Mouse (Mus musculus) cerebellum, postnatal 4 days (tissue): Measurements from ENCODE around the gene Nkx2-9.

Experiments used
- DNase-seq, 2 experiments: peaks; one replicate each; pipeline ENCODE4 v3.0.0; 2022; ENCODE audit warnings: low spot score in 2 of 2, mixed read lengths in 1 of 2

Gene Nkx2-9

DNA sequence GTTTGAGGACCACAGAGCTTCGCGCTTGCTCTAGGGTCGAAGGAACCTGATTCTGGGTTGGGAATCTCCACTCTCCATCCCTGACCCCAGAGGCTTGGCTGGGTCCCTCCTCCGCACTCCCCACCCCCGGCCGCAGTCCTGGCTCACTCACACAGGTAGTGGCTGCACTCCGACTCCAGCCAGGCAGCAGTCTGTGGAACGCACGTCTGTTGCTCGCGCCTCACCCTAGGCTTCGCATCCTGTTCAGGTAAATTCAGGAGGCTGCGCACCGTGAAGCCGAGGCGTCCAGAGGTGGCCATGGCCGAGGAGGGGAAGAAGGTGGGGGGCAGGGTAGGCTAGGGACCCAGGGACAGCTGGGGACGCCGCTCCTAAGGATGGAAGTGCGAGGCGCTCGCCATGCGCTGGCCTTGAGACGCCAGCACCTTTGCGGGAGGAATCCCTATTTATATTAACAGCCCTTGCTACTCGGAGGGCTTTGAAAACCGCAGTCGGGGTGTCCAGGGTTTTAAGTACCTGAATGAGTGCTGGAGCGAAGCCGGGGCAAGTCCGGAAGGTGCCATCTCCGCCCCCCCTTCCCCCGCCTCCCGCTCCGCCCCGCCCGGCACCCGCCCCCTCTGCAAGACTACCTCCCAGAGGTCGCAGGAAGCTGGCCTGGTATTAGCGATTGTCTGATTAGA lies at the start of gene Nkx2-9:
TSS of gene Nkx2-9 (minus strand) at position 524 of the 677 bp plus-strand sequence.
- no peak for DNase-seq

DNA sequence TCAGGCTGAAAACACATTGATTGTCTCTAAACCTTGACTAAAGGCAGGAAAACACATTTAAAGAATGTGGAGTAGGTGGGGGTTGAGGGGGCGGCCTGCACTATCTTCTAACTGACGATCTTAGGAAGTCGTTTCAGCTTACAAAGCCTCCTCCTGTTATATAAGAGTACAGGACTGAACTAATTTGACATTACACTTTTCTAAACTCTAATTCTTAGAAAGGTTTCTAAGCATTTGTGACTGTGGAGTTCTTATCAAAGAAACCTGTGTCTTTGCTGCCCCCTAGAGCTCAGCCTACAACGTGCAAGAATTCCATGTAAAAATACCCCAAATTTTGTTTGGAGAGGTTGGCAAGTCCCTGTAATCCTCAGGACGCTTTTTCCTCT lies 24.1 kb upstream of the Nkx2-9 start:
- DNase-seq, result peak in 1 of 2 experiments; percentile 52

- peak in 1 of 2 experiments; percentile 53 for DNase-seq
These were observed 23.6 kb upstream of the Nkx2-9 start for GRCm38 (mm10) chr12:56636534-56637180.

GRCm38 (mm10) chr12:56616088-56616487 lies 3.0 kb upstream of the Nkx2-9 start:
- DNase-seq, result no peak

GRCm38 (mm10) chr12:56615391-56615790 lies 2.3 kb upstream of the Nkx2-9 start:
- no peak for DNase-seq

GRCm38 (mm10) chr12:56614513-56614912 lies 1.4 kb upstream of the Nkx2-9 start:
- DNase-seq, result no peak

DNA sequence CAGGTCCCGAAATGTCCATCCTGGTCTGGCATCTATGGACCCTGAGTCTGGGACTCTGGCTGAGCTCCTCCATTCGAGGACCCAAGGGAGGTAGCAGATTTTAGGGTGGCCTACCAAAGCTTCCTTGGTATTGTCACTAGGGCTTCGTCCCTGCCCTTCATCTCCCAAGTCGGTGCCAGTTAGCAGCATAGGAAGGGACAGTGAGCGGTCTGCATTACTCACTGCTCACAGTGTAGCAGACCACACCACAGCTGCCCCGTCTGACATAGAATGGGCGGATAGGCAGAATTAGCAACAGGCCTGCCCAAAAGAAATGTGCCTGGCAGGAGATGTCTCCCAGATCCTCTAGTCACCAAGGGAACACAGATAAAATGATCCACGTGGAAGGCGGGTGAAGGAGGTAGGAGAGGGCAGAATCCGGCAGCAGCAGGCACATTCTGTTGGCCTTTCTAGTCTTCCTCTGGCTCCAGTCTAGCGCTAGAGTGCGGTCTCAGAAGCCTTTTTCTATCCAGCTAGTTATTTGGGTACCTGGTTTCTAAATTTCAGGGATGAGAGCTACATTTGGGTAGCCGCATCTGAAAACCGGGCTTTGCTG lies 929 bp upstream of the Nkx2-9 start:
- no peak for DNase-seq

DNA sequence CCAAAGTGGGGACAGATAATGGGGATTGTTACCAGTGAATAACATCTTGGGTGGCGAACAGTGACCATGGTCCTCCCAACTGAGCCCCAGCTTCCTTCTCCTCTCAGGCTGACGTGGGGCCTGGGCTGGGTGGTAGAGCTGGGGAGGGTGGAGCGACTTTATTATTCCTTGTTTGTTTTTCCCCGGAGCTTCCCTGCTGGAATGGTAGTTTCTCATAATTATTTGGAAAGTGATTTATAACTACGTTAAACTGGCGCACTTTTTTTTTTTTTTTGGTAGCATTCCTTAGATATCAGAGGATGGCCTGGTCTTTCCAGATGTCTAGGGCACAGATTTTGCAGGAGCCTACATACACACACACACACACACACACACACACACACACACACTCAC lies 350 bp upstream of the Nkx2-9 start:
- DNase-seq, result no peak

DNA sequence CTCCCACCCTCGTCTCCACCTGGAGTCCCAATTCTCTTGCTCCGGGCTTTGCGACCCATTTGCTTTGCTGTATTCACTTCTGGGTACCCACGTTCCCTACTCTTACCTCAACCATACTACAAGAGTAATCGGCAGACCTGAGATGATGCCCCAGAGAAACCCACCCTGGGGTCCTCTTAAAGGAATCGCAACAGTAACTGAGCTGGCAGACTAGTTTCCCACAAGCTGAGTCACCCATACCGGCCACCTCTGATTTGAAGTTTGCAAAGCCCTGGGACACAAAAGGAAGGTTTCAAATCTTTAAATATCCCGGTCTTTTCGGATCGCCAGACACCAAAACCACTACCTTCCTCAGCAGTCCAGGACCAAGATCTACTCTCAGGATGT lies 742 bp downstream of the Nkx2-9 start:
- DNase-seq, result no peak

DNA sequence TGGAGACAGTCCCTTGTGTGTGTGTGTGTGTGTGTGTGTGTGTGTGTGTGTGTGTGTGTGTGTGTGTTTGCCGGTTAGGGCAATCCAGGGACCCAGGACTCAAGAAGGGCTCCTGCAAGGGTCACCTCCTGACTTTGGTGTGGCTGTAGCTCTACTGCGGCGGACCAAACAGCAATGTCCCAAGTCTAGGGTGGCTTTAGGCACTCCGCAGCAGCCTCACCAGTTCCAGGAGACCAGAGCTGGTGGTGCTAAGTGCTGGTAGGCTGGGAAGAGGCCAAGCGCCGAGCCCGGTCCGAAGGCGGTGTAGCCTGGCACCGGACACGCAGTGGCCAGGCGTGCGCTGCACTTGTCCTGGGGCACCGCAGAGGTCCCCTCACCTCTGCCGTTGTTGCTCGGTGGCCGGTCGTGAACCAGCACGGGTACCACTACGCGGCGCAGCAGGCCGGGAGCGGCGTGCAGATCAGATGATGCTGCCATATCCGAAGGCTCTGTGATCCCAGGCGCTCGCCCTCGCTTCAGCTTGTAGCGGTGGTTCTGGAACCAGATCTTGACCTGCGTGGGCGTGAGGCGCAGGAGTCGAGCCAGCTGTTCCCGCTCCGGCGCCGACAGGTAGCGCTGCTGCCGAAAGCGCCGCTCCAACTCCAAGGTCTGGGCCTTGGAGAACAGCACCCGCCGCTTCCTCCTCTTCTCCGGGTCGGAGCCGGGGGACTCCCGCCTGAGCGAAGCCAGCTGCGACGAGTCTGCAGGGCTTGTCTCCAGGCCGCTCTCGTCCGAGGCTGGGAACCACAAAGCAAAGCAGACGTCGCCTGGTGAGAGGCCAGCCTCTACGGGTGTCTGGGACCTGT lies 1.4 kb downstream of the Nkx2-9 start:
- DNase-seq, result no peak

DNA sequence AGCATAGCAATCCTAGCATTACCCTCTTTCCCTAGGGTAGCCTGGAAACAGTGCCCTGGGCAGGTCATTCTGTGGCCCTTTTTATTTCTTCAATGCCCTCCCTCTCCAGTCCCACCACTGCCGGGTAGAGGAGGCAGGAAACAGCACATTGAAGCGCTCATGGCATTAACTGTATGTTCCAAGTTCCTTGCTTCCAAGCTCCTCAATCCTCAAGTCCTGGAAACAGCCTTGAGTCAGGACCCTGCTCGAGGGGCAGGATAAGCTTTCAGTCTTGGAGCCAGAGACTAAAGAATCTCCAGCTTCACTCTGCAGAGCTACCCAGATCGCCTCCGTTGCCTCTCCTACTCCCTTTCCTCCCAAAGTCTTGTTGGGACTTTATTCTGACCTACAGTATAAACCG lies 2.2 kb downstream of the Nkx2-9 start:
- DNase-seq, result no peak

- DNase-seq, result peak in 1 of 2 experiments; percentile 20
These were observed 21.4 kb downstream of the Nkx2-9 start for GRCm38 (mm10) chr12:56591722-56592121.

GRCm38 (mm10) chr12:56587830-56588229 lies 25.3 kb downstream of the Nkx2-9 start:
- no peak for DNase-seq
